Mouse (Mus musculus) megakaryocyte progenitor cell, adult 5-6 weeks (primary cell): ENCODE results near the gene Ltbr. TPM values are rescaled to one million over a fixed set of nuclear protein-coding genes. Genes with fewer than 3 reads are reported as not detected.
"Not testable (repeated sequence)": the region's sequence is repeated elsewhere in the genome, so short reads cannot be mapped to it uniquely, and the experiment has no call there.

Source experiments
- ATAC-seq: replicated peaks from 2 replicates; pipeline ENCODE4 v1.8.0; 2016; ENCODE audit warnings: mild to moderate bottlenecking, moderate TSS enrichment, inconsistent platforms; ENCODE audit not compliant: poor library complexity
- total RNA-seq, 2 experiments: library from RNA; stranded (forward) in 1 of 2; stranded (reverse) in 1 of 2; fragments of 157-497, 149-512 nt in 1 of 2; fragments of 200-1000 nt in 1 of 2; gene quantifications; 2 replicates each; pipeline versions ENCODE4 v1.2.3 to v1.2.4; 2015 to 2017

The Ltbr gene
- total RNA-seq, 2 experiments from 2014 or later = 17.5 to 43.7 TPM

GRCm38 (mm10) chr6:125274841-125275563, 38.7 kb downstream of the Ltbr start:
- ATAC-seq = peak; percentile 32; the same call in 1 of the 2 replicates

GRCm38 (mm10) chr6:125272228-125272785, 41.4 kb downstream of the Ltbr start:
- ATAC-seq = 0 out of 2 replicates have a peak, but pooled peaks have one; percentile 5

GRCm38 (mm10) chr6:125271455-125272227, 42.0 kb downstream of the Ltbr start:
- peak; percentile 95 for ATAC-seq

- no peak for ATAC-seq
Measured at GRCm38 (mm10) chr6:125268799-125269198, 44.9 kb downstream of the Ltbr start.

GRCm38 (mm10) chr6:125267469-125267868, 46.2 kb downstream of the Ltbr start:
- ATAC-seq = no peak

- not testable (repeated sequence) for ATAC-seq
Measured at GRCm38 (mm10) chr6:125266600-125266999, 47.1 kb downstream of the Ltbr start.

GRCm38 (mm10) chr6:125266091-125266490, 47.6 kb downstream of the Ltbr start:
- no peak for ATAC-seq

- ATAC-seq = peak; percentile 44
Measured at GRCm38 (mm10) chr6:125265239-125265638, 48.4 kb downstream of the Ltbr start.

- no peak for ATAC-seq
Measured at GRCm38 (mm10) chr6:125264219-125264618, 49.5 kb downstream of the Ltbr start.

GRCm38 (mm10) chr6:125260006-125260555, 53.6 kb downstream of the Ltbr start:
- no peak for ATAC-seq

Other genes starting within 250 kb of the Ltbr start
- gene Lpar5, start 246.0 kb downstream of the Ltbr start, total RNA-seq (2015) = 6.7 and 10.6 TPM in 2 replicates
- gene Lpar5, start 246.0 kb downstream of the Ltbr start, total RNA-seq (2017) = 3.5 and 6.7 TPM in 2 replicates
- 85.7 and 91.6 TPM in 2 replicates for gene Chd4, start 217.9 kb downstream of the Ltbr start, total RNA-seq (2015)
- gene Chd4, start 217.9 kb downstream of the Ltbr start, total RNA-seq (2017) = 299 and 375 TPM in 2 replicates
- 42.8 and 43.7 TPM in 2 replicates for gene Nop2, start 182.0 kb downstream of the Ltbr start, total RNA-seq (2015)
- 82.3 and 83.8 TPM in 2 replicates for gene Nop2, start 182.0 kb downstream of the Ltbr start, total RNA-seq (2017)
- 14.3 and 18.1 TPM in 2 replicates for gene Iffo1, start 168.6 kb downstream of the Ltbr start, total RNA-seq (2015)
- gene Iffo1, start 168.6 kb downstream of the Ltbr start, total RNA-seq (2017) = 14.2 and 15.7 TPM in 2 replicates
- 3,979 and 4,068 TPM in 2 replicates for gene Gapdh, start 147.4 kb downstream of the Ltbr start, total RNA-seq (2015)
- gene Gapdh, start 147.4 kb downstream of the Ltbr start, total RNA-seq (2017) = 1,418 and 1,569 TPM in 2 replicates
- 205 and 228 TPM in 2 replicates for gene Ncapd2, start 122.2 kb downstream of the Ltbr start, total RNA-seq (2015)
- 207 and 256 TPM in 2 replicates for gene Ncapd2, start 122.2 kb downstream of the Ltbr start, total RNA-seq (2017)
- 144 and 171 TPM in 2 replicates for gene Mrpl51, start 122.1 kb downstream of the Ltbr start, total RNA-seq (2015)
- 128 and 156 TPM in 2 replicates for gene Mrpl51, start 122.1 kb downstream of the Ltbr start, total RNA-seq (2017)
- gene Vamp1, start 98.3 kb downstream of the Ltbr start, total RNA-seq (2015) = 10.1 and 15.5 TPM in 2 replicates
- gene Vamp1, start 98.3 kb downstream of the Ltbr start, total RNA-seq (2017) = 6.2 and 9.1 TPM in 2 replicates
- gene Tapbpl, start 82.0 kb downstream of the Ltbr start, total RNA-seq (2015) = 5.2 and 7.4 TPM in 2 replicates
- gene Tapbpl, start 82.0 kb downstream of the Ltbr start, total RNA-seq (2017) = 16.2 and 18.6 TPM in 2 replicates
- 44.7 and 60.2 TPM in 2 replicates for gene Cd27, start 76.9 kb downstream of the Ltbr start, total RNA-seq (2015)
- 28.9 and 41.9 TPM in 2 replicates for gene Cd27, start 76.9 kb downstream of the Ltbr start, total RNA-seq (2017)
- gene Tuba3a, start 27.8 kb downstream of the Ltbr start, total RNA-seq (2015) = not detected in 2 replicates
- not detected in 2 replicates for gene Tuba3a, start 27.8 kb downstream of the Ltbr start, total RNA-seq (2017)
- 21.8 and 22.9 TPM in 2 replicates for gene Scnn1a, start 6.8 kb upstream of the Ltbr start, total RNA-seq (2015)
- 0.75 and 1.7 TPM in 2 replicates for gene Scnn1a, start 6.8 kb upstream of the Ltbr start, total RNA-seq (2017)
- 56.9 and 61.8 TPM in 2 replicates for gene Tnfrsf1a, start 35.5 kb upstream of the Ltbr start, total RNA-seq (2015)
- 56.6 and 57.1 TPM in 2 replicates for gene Tnfrsf1a, start 35.5 kb upstream of the Ltbr start, total RNA-seq (2017)
- not detected in 2 replicates for gene Plekhg6, start 66.9 kb upstream of the Ltbr start, total RNA-seq (2015)
- gene Plekhg6, start 66.9 kb upstream of the Ltbr start, total RNA-seq (2017) = not detected in 2 replicates
- 41.0 and 50.9 TPM in 2 replicates for gene Cd9, start 180.9 kb upstream of the Ltbr start, total RNA-seq (2015)
- 31.0 and 38.7 TPM in 2 replicates for gene Cd9, start 180.9 kb upstream of the Ltbr start, total RNA-seq (2017)
- 2.4 and 2.6 TPM in 2 replicates for gene Vwf, start 232.9 kb upstream of the Ltbr start, total RNA-seq (2015)
- 0.08 and 0.47 TPM in 2 replicates for gene Vwf, start 232.9 kb upstream of the Ltbr start, total RNA-seq (2017)